Mouse (Mus musculus) liver, postnatal 0 days (tissue): ENCODE data around the gene Rabgap1l.

ENCODE experiments used
- CTCF ChIP-seq: sonication (generic); IDR thresholded peaks from 2 replicates; pipeline ENCODE4 v1.5.1; 2016; ENCODE audit warnings: antibody characterized with exemption, low read depth
- EP300 ChIP-seq: IDR thresholded peaks from 2 replicates; pipeline ENCODE4 v1.6.1; 2016; ENCODE audit warnings: antibody characterized with exemption, low read depth, mild to moderate bottlenecking

- TF ChIP-seq CTCF: no peak
- no peak for TF ChIP-seq EP300
Measured at GRCm38 (mm10) chr1:160249786-160250185, 543.2 kb downstream of the Rabgap1l start.
